Comparison of ENCODE assay signal across 8 mouse cellular contexts in the genomic region with DNA sequence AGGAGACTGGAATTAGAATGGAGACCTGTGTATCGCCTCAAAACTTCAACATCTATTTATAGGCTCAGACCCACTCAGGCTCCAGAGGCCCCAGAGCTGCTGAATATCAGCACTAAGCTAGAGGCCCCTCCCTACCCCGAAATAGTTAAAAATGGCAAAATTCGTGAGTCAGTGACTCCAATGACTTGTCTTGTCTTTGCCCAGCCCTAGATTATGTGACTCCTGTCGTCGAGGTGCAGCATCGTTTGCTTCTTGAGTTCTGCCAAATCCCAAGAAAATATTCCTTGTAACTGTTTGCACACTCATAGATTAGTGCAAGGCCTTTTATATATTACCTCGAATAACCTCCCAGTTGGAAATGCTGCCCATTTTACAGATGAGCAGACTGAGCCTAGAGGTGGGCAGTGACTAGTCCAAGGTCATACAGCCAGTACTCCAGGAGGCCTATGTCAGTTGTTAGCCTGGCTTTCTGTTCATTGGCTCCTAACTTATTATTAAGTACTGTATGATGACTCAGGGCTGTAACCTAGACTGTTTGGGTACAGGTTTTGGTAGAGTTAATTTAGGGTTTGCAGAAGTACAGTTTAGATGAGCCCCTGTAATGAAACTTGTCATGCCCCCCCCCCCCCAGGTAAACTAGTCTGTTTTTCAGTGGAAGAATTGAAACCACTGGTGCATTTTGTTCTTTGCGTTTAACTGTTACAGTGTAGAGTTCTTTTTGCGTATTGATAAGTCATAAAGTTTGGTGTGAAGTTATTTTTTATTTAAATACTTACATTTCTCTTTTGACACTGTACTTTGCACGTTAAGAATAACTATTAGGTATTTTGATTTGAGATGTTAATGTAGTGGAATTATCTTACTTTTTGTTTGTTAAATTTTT. TPM values are rescaled to one million over a fixed set of nuclear protein-coding genes. Genes with fewer than 3 reads are reported as not detected.
A peak's percentile ranks its signal among the peaks of the same experiment; 100 is the strongest.
DNase-seq lines count a peak whose midpoint lies in the region; ATAC-seq and TF ChIP-seq lines count a peak whose summit lies in the region.

No protein-coding gene starts in this region.

- peak overlapping the region; percentile 67 for H3K4me2 ChIP-seq in heart, embryonic 14.5 days (ENCODE audit: low read length)
- peak overlapping the region; percentile 76 for H3K4me2 ChIP-seq in forebrain, embryonic 12.5 days
- peak overlapping the region; percentile 82 for H3K4me2 ChIP-seq in liver, embryonic 13.5 days

- no peaks in the 10 kb centered on the region for H3K9me3 ChIP-seq in heart, embryonic 14.5 days (ENCODE audit: control insufficient read depth, low read length)
- H3K9me3 ChIP-seq in ES-E14 (ENCODE audit: control insufficient read depth, insufficient read depth, low read depth, low read length), result no peaks in the 10 kb centered on the region
- H3K9me3 ChIP-seq in forebrain, embryonic 12.5 days, result no peaks in the 10 kb centered on the region
- H3K9me3 ChIP-seq in liver, embryonic 13.5 days (replicated peaks), result no peaks in the 10 kb centered on the region

- H3K27ac ChIP-seq in heart, embryonic 14.5 days (replicated peaks in 1 of 2; ENCODE audit: control insufficient read depth in 1 of 2, insufficient read depth in 1 of 2, low read depth in 2 of 2, low read length in 2 of 2), result peak overlapping the region; percentile 99 to 100
- H3K27ac ChIP-seq in ES-E14 (ENCODE audit: insufficient read depth, low read depth, low read length, poor library complexity, severe bottlenecking), result peak overlapping the region; percentile 100; the same call in 1 of the 2 replicates
- H3K27ac ChIP-seq in forebrain, embryonic 12.5 days, result peak overlapping the region; percentile 100
- peak overlapping the region; percentile 100 for H3K27ac ChIP-seq in liver, embryonic 13.5 days

- peaks cover 13 to 52% of the 10 kb centered on the region in 2 experiments for H3K4me1 ChIP-seq in heart, embryonic 14.5 days (ENCODE audit: control insufficient read depth in 2 of 2, insufficient read depth in 2 of 2, low read length in 2 of 2)
- H3K4me1 ChIP-seq in ES-E14 (ENCODE audit: control insufficient read depth in 2 of 2, insufficient read depth in 2 of 2, low read length in 2 of 2, poor library complexity in 1 of 2), result peaks cover 4 to 9% of the 10 kb centered on the region in 2 experiments; a peak in 2 of 4 replicates
- H3K4me1 ChIP-seq in forebrain, embryonic 12.5 days, result peaks cover 39% of the 10 kb centered on the region
- H3K4me1 ChIP-seq in liver, embryonic 13.5 days (replicated peaks), result peaks cover 58% of the 10 kb centered on the region

- H3K36me3 ChIP-seq in heart, embryonic 14.5 days (ENCODE audit: control insufficient read depth, insufficient read depth, low read length), result no peaks in the 10 kb centered on the region
- no peaks in the 10 kb centered on the region for H3K36me3 ChIP-seq in ES-E14 (ENCODE audit: control insufficient read depth, insufficient read depth, low read length, poor library complexity, severe bottlenecking)
- no peaks in the 10 kb centered on the region for H3K36me3 ChIP-seq in forebrain, embryonic 12.5 days (replicated peaks)
- H3K36me3 ChIP-seq in liver, embryonic 13.5 days, result no peaks in the 10 kb centered on the region

- H3K9ac ChIP-seq in heart, embryonic 14.5 days (ENCODE audit: low read length), result peak overlapping the region; percentile 100
- peak overlapping the region; percentile 99 for H3K9ac ChIP-seq in ES-E14 (ENCODE audit: insufficient read depth, low read depth, low read length, poor library complexity, severe bottlenecking)
- peak overlapping the region; percentile 100 for H3K9ac ChIP-seq in forebrain, embryonic 12.5 days
- peak overlapping the region; percentile 99 for H3K9ac ChIP-seq in liver, embryonic 13.5 days

- 21% methylated on average over 10 of the region's 10 CpGs for WGBS in heart, embryonic 14.5 days
- WGBS in forebrain, embryonic 12.5 days, result 30% methylated on average over 10 of the region's 10 CpGs
- WGBS in liver, embryonic 13.5 days (ENCODE audit: insufficient replicate concordance), result 24% methylated on average over 10 of the region's 10 CpGs

- peak overlapping the region; percentile 70 to 92 for H3K4me3 ChIP-seq in heart, embryonic 14.5 days (ENCODE audit: control insufficient read depth in 1 of 2, insufficient read depth in 1 of 2, low read depth in 1 of 2, low read length in 2 of 2)
- H3K4me3 ChIP-seq in ES-E14 (ENCODE audit: insufficient read depth in 1 of 2, low read depth in 1 of 2, low read length in 2 of 2, poor library complexity in 1 of 2, severe bottlenecking in 1 of 2), result peak overlapping the region; percentile 91 to 96
- peak overlapping the region; percentile 99 for H3K4me3 ChIP-seq in forebrain, embryonic 12.5 days (replicated peaks)
- H3K4me3 ChIP-seq in liver, embryonic 13.5 days (replicated peaks), result peak overlapping the region; percentile 99

- no peak for DNase-seq in heart, postnatal 4 days
- no peak for DNase-seq in ES-E14 (ENCODE audit: low read depth, low spot score)
- peak; percentile 41 for DNase-seq in liver, embryonic 13.5 days
- no peak for DNase-seq in urinary bladder, postnatal 25 days (ENCODE audit: low spot score)
- DNase-seq in right cerebral cortex, postnatal 4 days, result no peak
- no peak for DNase-seq in gastrocnemius, postnatal 25 days

- ATAC-seq in heart, embryonic 14.5 days (ENCODE audit: insufficient number of reproducible peaks, insufficient read depth, low FRiP score, low read depth), result no peak
- ATAC-seq in forebrain, embryonic 12.5 days (ENCODE audit: low FRiP score), result no peak
- peak; percentile 6 for ATAC-seq in liver, embryonic 13.5 days (ENCODE audit: low read depth)

- H3K27me3 ChIP-seq in heart, embryonic 14.5 days (ENCODE audit: control insufficient read depth, insufficient read depth, low read length), result no peaks in the 10 kb centered on the region
- H3K27me3 ChIP-seq in forebrain, embryonic 12.5 days, result no peaks in the 10 kb centered on the region
- no peaks in the 10 kb centered on the region for H3K27me3 ChIP-seq in liver, embryonic 13.5 days

- in situ Hi-C loops in ES-E14 (cut with MboI; ENCODE audit: low sequenced_read_pairs in 2 of 2, unreplicated experiment in 2 of 2), result no loop called here

TF ChIP-seq in ES-E14, 5 proteins besides CTCF, POLR2A, EP300 and RAD21:
- TF ChIP-seq HCFC1 (IDR thresholded peaks at IDR 0.05; ENCODE audit: borderline replicate concordance, insufficient read depth, low read length) (no peak), CHD2 (IDR thresholded peaks at IDR 0.05; ENCODE audit: low read depth, low read length) (no peak), ZC3H11A (IDR thresholded peaks at IDR 0.05; ENCODE audit: borderline replicate concordance, low read depth, low read length) (no peak), MAFK (IDR thresholded peaks at IDR 0.05; ENCODE audit: insufficient read depth, low read depth, low read length) (no peak), ZNF384 (IDR thresholded peaks at IDR 0.05; ENCODE audit: low read depth, low read length) (no peak)

RNA-seq across cellular contexts. Expression of gene Dyrk1a, which starts 1.5 kb away (rescaled TPM):
- polyA plus RNA-seq in heart, embryonic 14.5 days (2014; fragmentation: Nextera tagmentation; extraction: Ambion mirVana), result 12.2 and 12.3 TPM in 2 replicates
- total RNA-seq in heart, postnatal 4 days (2021), result 100 to 1,000 TPM; 118 to 135 TPM
- total RNA-seq in ES-E14 (2012; rRNA removed), result 33.2 and 36.3 TPM in 2 replicates
- polyA plus RNA-seq in forebrain, embryonic 12.5 days (2016; fragmentation: Nextera tagmentation; extraction: Ambion mirVana), result 12.0 and 12.8 TPM in 2 replicates
- 5.2 and 5.3 TPM in 2 replicates for polyA plus RNA-seq in liver, embryonic 13.5 days (2015; fragmentation: Nextera tagmentation; extraction: Ambion mirVana)
- total RNA-seq in gastrocnemius, postnatal 25 days (2021), result 10 to 100 TPM; 71.9 to 72.3 TPM

RNA-seq across cellular contexts. Expression of gene Vps26c, which starts 44.7 kb away (rescaled TPM):
- 49.4 and 56.3 TPM in 2 replicates for polyA plus RNA-seq in heart, embryonic 14.5 days (2014; fragmentation: Nextera tagmentation; extraction: Ambion mirVana)
- 10 to 100 TPM; 28.7 to 29.8 TPM for total RNA-seq in heart, postnatal 4 days (2021)
- total RNA-seq in ES-E14 (2012; rRNA removed), result 25.3 and 28.7 TPM in 2 replicates
- 53.3 and 55.6 TPM in 2 replicates for polyA plus RNA-seq in forebrain, embryonic 12.5 days (2016; fragmentation: Nextera tagmentation; extraction: Ambion mirVana)
- polyA plus RNA-seq in liver, embryonic 13.5 days (2015; fragmentation: Nextera tagmentation; extraction: Ambion mirVana), result 22.2 and 24.2 TPM in 2 replicates
- total RNA-seq in gastrocnemius, postnatal 25 days (2021), result 10 to 100 TPM in 1 of 2 experiments, 1 to 10 TPM in 1; 9.4 to 10.3 TPM
